In the genomic region with DNA sequence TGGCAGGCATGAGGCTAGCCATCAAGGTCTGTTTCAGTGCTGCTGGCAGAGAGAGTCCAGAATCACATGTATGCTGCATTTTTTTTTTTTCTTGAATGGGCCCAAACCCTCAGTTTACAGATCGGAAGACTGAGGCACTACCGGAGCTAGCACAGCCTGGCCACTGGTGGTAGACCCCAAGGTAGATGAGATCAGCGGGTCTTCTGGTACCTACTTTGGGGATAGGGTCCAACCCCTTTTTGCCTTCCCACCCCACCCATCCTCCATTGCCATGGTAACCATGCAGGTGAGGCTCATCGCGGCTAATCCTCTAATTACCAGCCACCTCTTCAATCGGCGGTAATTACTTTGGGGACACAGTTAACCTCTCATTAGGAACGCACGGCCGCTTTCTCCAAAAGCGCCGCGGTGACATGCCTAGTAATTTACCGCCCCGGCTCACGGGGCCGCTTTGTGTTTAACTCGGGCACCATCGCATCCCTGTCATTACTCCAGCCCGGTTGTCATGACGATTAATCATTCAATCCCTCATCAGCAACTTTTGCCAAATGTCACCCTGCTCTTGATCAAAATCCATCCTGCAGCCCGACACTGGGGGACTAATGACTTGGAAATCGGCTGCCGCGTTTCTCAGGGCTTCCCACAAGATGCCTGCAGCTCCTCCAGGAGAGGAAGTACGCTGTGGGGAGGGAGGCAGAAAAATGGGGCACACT, we compare ENCODE assay signal across 8 mouse cellular contexts. TPM values are rescaled to one million over a fixed set of nuclear protein-coding genes. Genes with fewer than 3 reads are reported as not detected.
DNase-seq lines count a peak whose midpoint lies in the region; ATAC-seq lines count a peak whose summit lies in the region.

No protein-coding gene starts in this region.

- H3K9me3 ChIP-seq in liver, embryonic 12.5 days (replicated peaks) = 0 out of 2 replicates have a peak, but pooled peaks cover 2% of the 10 kb centered on the region
- H3K9me3 ChIP-seq in forebrain, embryonic 11.5 days (ENCODE audit: control insufficient read depth, low read length) = peaks cover under 1% of the 10 kb centered on the region; the same call in 1 of the 2 replicates

- no peak overlapping the region for H3K4me3 ChIP-seq in liver, embryonic 12.5 days
- H3K4me3 ChIP-seq in forebrain, embryonic 11.5 days (ENCODE audit: low read depth, low read length) = no peak overlapping the region; the same call in 1 of the 2 replicates

- 12% methylated on average over 26 of the region's 26 CpGs for WGBS in liver, embryonic 12.5 days (ENCODE audit: insufficient replicate concordance)
- WGBS in forebrain, embryonic 11.5 days = 3% methylated on average over 26 of the region's 26 CpGs

- H3K27ac ChIP-seq in liver, embryonic 12.5 days = no peak overlapping the region
- no peak overlapping the region for H3K27ac ChIP-seq in forebrain, embryonic 11.5 days (ENCODE audit: low read depth, low read length)

- no peak for ATAC-seq in liver, embryonic 12.5 days
- peak; percentile 80 for ATAC-seq in forebrain, embryonic 11.5 days (replicated peaks; ENCODE audit: low FRiP score)
- ATAC-seq in megakaryocyte progenitor cell, adult 5-6 weeks (replicated peaks; ENCODE audit: poor library complexity) = no peak

- no peak for DNase-seq in liver
- DNase-seq in forebrain, embryonic 11.5 days (ENCODE audit: low spot score) = peak; percentile 91
- DNase-seq in layer of hippocampus, postnatal 36 days = peak; percentile 16 to 20
- peak; percentile 32 for DNase-seq in retina, postnatal 7 days (ENCODE audit: low read depth, low spot score)
- DNase-seq in adrenal gland, postnatal 25 days = no peak
- no peak for DNase-seq in gastrocnemius, adult 18-20 months (ENCODE audit: low spot score)

- H3K4me2 ChIP-seq in liver, embryonic 12.5 days = 0 out of 2 replicates have a peak overlapping the region, but pooled peaks have one; percentile 15
- H3K4me2 ChIP-seq in forebrain, embryonic 11.5 days (ENCODE audit: low read depth, low read length, severe bottlenecking) = peak overlapping the region; percentile 31

- H3K9ac ChIP-seq in liver, embryonic 12.5 days = no peak overlapping the region
- H3K9ac ChIP-seq in forebrain, embryonic 11.5 days (ENCODE audit: low read length) = no peak overlapping the region

- peaks cover 58% of the 10 kb centered on the region for H3K27me3 ChIP-seq in liver, embryonic 12.5 days (replicated peaks)
- peaks cover 8% of the 10 kb centered on the region for H3K27me3 ChIP-seq in forebrain, embryonic 11.5 days (ENCODE audit: control insufficient read depth, insufficient read depth, low read length)

- H3K4me1 ChIP-seq in liver, embryonic 12.5 days = no peaks in the 10 kb centered on the region
- H3K4me1 ChIP-seq in forebrain, embryonic 11.5 days (replicated peaks; ENCODE audit: control insufficient read depth, insufficient read depth, low read length) = peaks cover 18% of the 10 kb centered on the region

- no peaks in the 10 kb centered on the region for H3K36me3 ChIP-seq in liver, embryonic 12.5 days
- H3K36me3 ChIP-seq in forebrain, embryonic 11.5 days (ENCODE audit: control insufficient read depth, insufficient read depth, low read length) = no peaks in the 10 kb centered on the region

RNA-seq across cellular contexts. Expression of a gene that starts 30.4 kb away (rescaled TPM):
- 1.3 and 1.4 TPM in 2 replicates for polyA plus RNA-seq in liver, embryonic 12.5 days (2016; fragmentation: Nextera tagmentation; extraction: Ambion mirVana)
- 8.7 and 9.4 TPM in 2 replicates for polyA plus RNA-seq in forebrain, embryonic 11.5 days (2014; fragmentation: Nextera tagmentation; extraction: Ambion mirVana)
- 1 to 10 TPM; 4.6 to 5.8 TPM for total RNA-seq in layer of hippocampus, postnatal 36 days (2021)
- 26.9 and 39.8 TPM in 2 replicates for total RNA-seq in adrenal gland, postnatal 25 days (2021)
- under 1 TPM; 0.33 to 0.66 TPM for total RNA-seq in gastrocnemius, adult 18-20 months (2021)
- 0.47 and 0.88 TPM in 2 replicates for total RNA-seq in megakaryocyte progenitor cell, adult 5-6 weeks (2015)
- total RNA-seq in megakaryocyte progenitor cell, adult 5-6 weeks (2017) = 0.04 TPM in 1 of 2 replicates, not detected in the other

Comparison
In these comparisons a context has a peak if more than half of its experiments do, and no peak if none do; other contexts are left out.
1. DNase-seq: peak in forebrain, embryonic 11.5 days (single experiment), layer of hippocampus, postnatal 36 days (2 of 2) and retina, postnatal 7 days (single experiment); none in liver (single experiment), adrenal gland, postnatal 25 days (single experiment) and gastrocnemius, adult 18-20 months (single experiment).